Mouse (Mus musculus) limb, embryonic 13.5 days (tissue): Measurements from ENCODE around the gene Vmn1r223. TPM values are rescaled to one million over a fixed set of nuclear protein-coding genes. Genes with fewer than 3 reads are reported as not detected.
"Not testable (repeated sequence)": the region's sequence is repeated elsewhere in the genome, so short reads cannot be mapped to it uniquely, and the experiment has no call there.

ENCODE experiments used
- ATAC-seq: fragments of 200-750 bp; cut with Nextera tagmentation; 2 replicates; pipeline ENCODE4 v1.8.0; 2017; ENCODE audit warnings: low read depth, moderate number of reproducible peaks, moderate TSS enrichment; ENCODE audit not compliant: low FRiP score
- H3K27ac ChIP-seq: fragments of 300-500 bp; sonication (generic); 2 replicates; pipeline ENCODE4 v1.5.1; 2015; ENCODE audit warnings: inconsistent platforms, mild to moderate bottlenecking, moderate library complexity
- H3K27me3 ChIP-seq: fragments of 300-500 bp; sonication (generic); 2 replicates; pipeline ENCODE4 v1.6.1; 2015; ENCODE audit warnings: mild to moderate bottlenecking, inconsistent platforms
- H3K36me3 ChIP-seq: fragments of 300-500 bp; sonication (generic); 2 replicates; pipeline ENCODE4 v1.6.1; 2015; ENCODE audit warnings: inconsistent platforms, mild to moderate bottlenecking, moderate library complexity
- H3K4me1 ChIP-seq: fragments of 300-500 bp; sonication (generic); 2 replicates; pipeline ENCODE4 v1.6.1; 2015; ENCODE audit warnings: inconsistent platforms
- H3K4me2 ChIP-seq: fragments of 300-500 bp; sonication (generic); replicated peaks from 2 replicates; pipeline ENCODE4 v1.6.1; 2015; ENCODE audit warnings: inconsistent platforms, mild to moderate bottlenecking, moderate library complexity
- H3K4me3 ChIP-seq: fragments of 300-500 bp; sonication (generic); 2 replicates; pipeline ENCODE4 v1.5.1; 2015; ENCODE audit warnings: moderate library complexity, mild to moderate bottlenecking, inconsistent platforms
- H3K9ac ChIP-seq: fragments of 300-500 bp; sonication (generic); 2 replicates; pipeline ENCODE4 v1.6.1; 2015; ENCODE audit warnings: mild to moderate bottlenecking, inconsistent platforms
- H3K9me3 ChIP-seq: fragments of 300-500 bp; sonication (generic); 2 replicates; pipeline ENCODE4 v1.6.1; 2016; ENCODE audit warnings: inconsistent platforms
- WGBS: fragments of 180-500 bp; shearing (Covaris S2); methylation state at CpG from one replicate; pipeline ENCODE4 v1.1.7; 2015; 5-methylcytosine and 5-hydroxymethylcytosine counted together
- polyA plus RNA-seq: library from polyadenylated mRNA; unstranded; fragments of >200 nt; fragmentation: Nextera tagmentation; extraction: Ambion mirVana; gene quantifications from 2 replicates; pipeline ENCODE4 v1.2.1, GENCODE M21; 2015

Gene Vmn1r223
- not detected in 2 replicates for polyA plus RNA-seq

DNA sequence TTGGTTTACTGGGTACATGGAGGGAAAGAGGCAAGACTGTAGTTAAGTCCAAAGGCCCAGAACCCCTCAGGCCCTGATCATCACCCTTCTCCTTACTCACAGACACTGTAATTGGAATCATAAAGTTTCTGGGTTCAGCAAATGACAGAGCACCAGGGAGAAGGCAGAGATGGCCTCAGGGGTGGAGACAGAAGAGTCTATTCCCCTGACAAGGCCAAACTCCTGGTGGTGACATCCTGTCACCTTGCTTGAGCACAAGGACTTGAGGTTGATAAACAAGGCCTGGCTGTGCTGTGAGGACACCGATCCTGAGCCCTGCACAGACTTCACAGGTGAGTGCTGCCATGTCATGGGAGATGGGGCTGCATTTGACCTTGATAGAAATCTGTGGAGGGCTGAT is at the start of gene Vmn1r223:
TSS of gene Vmn1r223 (plus strand) at position 301 of the 400 bp plus-strand sequence.
- not testable (repeated sequence) for H3K9me3 ChIP-seq, H3K27ac ChIP-seq, H3K36me3 ChIP-seq, ATAC-seq, H3K27me3 ChIP-seq, H3K4me2 ChIP-seq, H3K4me1 ChIP-seq, H3K4me3 ChIP-seq, H3K9ac ChIP-seq
- 79% methylated on average over 1 of the region's 1 CpGs for WGBS

GRCm38 (mm10) chr13:23203885-23204284 is 43.0 kb upstream of the Vmn1r223 start:
- H3K4me2 ChIP-seq, H3K27me3 ChIP-seq, H3K36me3 ChIP-seq, H3K4me3 ChIP-seq, ATAC-seq, H3K9me3 ChIP-seq, H3K27ac ChIP-seq, H3K9ac ChIP-seq, H3K4me1 ChIP-seq: not testable (repeated sequence)
- WGBS: 81% methylated on average over 1 of the region's 1 CpGs

DNA sequence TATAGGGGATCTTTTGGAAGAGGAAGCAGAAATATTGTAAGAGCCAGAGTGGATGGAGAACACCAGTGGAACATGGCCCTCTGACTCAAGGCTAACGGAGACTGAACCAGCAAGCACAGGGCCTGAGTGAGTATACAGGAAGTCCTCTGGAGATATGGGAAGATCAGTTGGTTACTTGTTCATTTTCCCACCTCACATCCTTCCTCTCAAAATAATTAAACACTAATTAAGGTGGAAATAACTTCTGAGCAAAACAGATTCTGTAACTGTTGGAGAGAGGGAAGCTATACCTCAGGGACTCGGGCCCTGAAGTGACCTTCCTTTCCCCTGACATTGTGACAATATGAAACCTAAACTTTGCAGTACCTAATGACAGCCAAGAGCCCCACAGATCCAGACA is 33.1 kb upstream of the Vmn1r223 start, which contains the start of gene Vmn1r221:
TSS of gene Vmn1r221 (plus strand) at position 301 of the 400 bp plus-strand sequence.
- H3K27me3 ChIP-seq, H3K9ac ChIP-seq, H3K27ac ChIP-seq, ATAC-seq, H3K9me3 ChIP-seq, H3K4me2 ChIP-seq, H3K4me3 ChIP-seq, H3K36me3 ChIP-seq, H3K4me1 ChIP-seq: not testable (repeated sequence)
- WGBS: 84% methylated on average over 2 of the region's 2 CpGs

GRCm38 (mm10) chr13:23235847-23236246 is 11.1 kb upstream of the Vmn1r223 start, which contains the start of gene Vmn1r222:
Gene Vmn1r222 (minus strand): TSS chr13:23235947.
- not testable (repeated sequence) for H3K27me3 ChIP-seq, ATAC-seq, H3K9ac ChIP-seq, H3K9me3 ChIP-seq, H3K36me3 ChIP-seq, H3K27ac ChIP-seq, H3K4me3 ChIP-seq, H3K4me1 ChIP-seq, H3K4me2 ChIP-seq

- Histone ChIP-seq H3K4me3 (no peak overlapping the region), H3K36me3 (no peaks in the 10 kb centered on the region), H3K9me3 (no peaks in the 10 kb centered on the region), H3K27me3 (no peaks in the 10 kb centered on the region), H3K9ac (no peak overlapping the region), H3K27ac (no peak overlapping the region), H3K4me1 (no peaks in the 10 kb centered on the region), H3K4me2 (no peak overlapping the region)
- no peak for ATAC-seq
- 80% methylated on average over 2 of the region's 2 CpGs for WGBS
Observed at GRCm38 (mm10) chr13:23258546-23259048, 11.7 kb downstream of the Vmn1r223 start.

GRCm38 (mm10) chr13:23268606-23269005 is 21.7 kb downstream of the Vmn1r223 start:
- not testable (repeated sequence) for H3K36me3 ChIP-seq, H3K4me2 ChIP-seq, H3K4me3 ChIP-seq, H3K9me3 ChIP-seq, H3K27me3 ChIP-seq, H3K9ac ChIP-seq, ATAC-seq, H3K27ac ChIP-seq, H3K4me1 ChIP-seq
- WGBS: 83% methylated on average over 3 of the region's 3 CpGs

DNA sequence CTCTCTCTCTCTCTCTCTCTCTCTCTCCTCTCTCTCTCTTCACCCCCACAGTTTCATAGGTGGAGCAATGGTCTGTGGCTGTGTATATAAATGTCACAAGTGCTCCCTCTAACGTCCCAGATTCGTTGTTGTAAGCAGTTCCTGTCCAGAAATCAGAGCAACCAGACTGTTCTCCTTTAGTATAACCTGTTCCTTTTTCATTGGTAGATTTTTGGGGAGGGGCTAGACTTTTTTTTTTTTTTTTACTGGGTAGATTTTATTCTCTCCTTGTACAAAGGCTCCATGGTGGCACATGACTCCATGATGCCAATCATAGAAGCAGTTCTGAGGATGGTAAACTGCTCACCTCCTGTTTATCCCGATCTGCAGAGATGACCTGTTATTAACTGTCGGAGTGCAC is 22.2 kb downstream of the Vmn1r223 start:
- H3K27me3 ChIP-seq, H3K9me3 ChIP-seq, H3K4me2 ChIP-seq, H3K4me1 ChIP-seq, H3K9ac ChIP-seq, H3K4me3 ChIP-seq, ATAC-seq, H3K36me3 ChIP-seq, H3K27ac ChIP-seq: not testable (repeated sequence)
- WGBS: 44% methylated on average over 4 of the region's 4 CpGs

- Histone ChIP-seq H3K27ac (no peak overlapping the region), H3K4me1 (0 out of 2 replicates have a peak, but pooled peaks cover 5% of the 10 kb centered on the region), H3K9ac (no peak overlapping the region), H3K27me3 (peaks cover 8% of the 10 kb centered on the region), H3K4me2 (peak overlapping the region; percentile 57), H3K36me3 (no peaks in the 10 kb centered on the region), H3K4me3 (peak overlapping the region; percentile 31), H3K9me3 (no peaks in the 10 kb centered on the region)
- 29% methylated on average over 11 of the region's 11 CpGs for WGBS
- no peak for ATAC-seq
Observed at GRCm38 (mm10) chr13:23269681-23270080, 22.7 kb downstream of the Vmn1r223 start.

DNA sequence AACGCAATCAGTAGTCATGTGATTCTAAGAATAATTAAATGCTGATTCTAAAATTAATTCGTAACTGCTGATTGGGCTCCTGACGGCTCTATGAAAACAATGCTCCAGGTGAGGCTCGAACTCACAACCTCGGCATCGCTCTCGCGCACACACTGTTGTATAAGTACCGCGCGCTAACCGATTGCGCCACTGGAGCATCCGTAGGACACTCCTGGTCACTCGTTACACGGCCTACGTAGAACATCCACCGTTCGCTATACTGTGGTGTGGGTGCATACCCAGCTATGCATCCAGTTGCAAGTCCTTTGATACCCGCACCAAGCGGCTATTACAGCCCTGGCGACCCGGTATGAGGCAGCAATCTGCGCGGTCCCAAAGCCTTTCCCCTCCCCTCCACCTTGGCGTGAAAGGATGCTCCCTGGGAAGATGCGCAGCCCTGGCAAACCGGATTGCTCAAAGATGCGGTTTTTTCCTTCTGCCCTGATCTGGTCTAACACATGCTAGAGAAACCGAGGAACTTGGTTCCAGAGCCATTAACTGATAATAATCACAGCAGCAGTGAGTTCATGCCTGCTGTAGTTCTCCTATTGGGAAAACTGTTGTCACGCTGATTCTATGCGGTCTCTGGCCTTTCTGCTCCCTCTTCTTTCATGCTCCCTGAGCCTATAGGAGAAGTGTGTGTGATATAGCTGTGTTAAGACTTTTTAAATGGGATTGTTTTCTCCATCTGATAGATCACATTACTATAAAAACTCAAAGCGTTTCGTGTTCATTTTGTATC is 23.6 kb downstream of the Vmn1r223 start:
- Histone ChIP-seq H3K4me3 (peak overlapping the region; percentile 31), H3K27ac (no peak overlapping the region), H3K9ac (no peak overlapping the region), H3K27me3 (peaks cover 8% of the 10 kb centered on the region), H3K36me3 (no peaks in the 10 kb centered on the region), H3K4me1 (0 out of 2 replicates have a peak, but pooled peaks cover 5% of the 10 kb centered on the region), H3K4me2 (peak overlapping the region; percentile 57), H3K9me3 (no peaks in the 10 kb centered on the region)
- ATAC-seq: peak; percentile 64; the same call in 1 of the 2 replicates
- 2% methylated on average over 34 of the region's 34 CpGs for WGBS

DNA sequence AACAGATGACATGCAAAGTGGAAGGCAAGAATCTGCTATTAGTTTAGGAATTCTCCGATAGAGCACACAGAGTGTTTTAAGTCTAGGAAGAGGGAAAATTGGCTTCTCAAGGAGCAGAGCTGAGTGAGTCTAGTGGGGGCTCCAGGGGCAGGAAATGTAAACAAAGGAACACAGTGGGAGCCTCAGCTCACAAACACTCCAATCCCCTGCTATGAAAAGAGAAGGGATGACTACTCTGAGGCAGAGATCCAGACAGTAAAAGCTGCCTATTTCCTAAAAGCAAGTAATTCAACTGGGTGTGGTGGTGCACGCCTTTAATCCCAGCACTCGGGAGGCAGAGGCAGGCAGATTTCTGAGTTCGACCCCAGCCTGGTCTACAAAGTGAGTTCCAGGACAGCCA is 32.6 kb downstream of the Vmn1r223 start:
- Histone ChIP-seq H3K4me1 (no peaks in the 10 kb centered on the region), H3K4me2 (no peak overlapping the region), H3K9ac (no peak overlapping the region), H3K27me3 (peaks cover 8% of the 10 kb centered on the region; the same call in 1 of the 2 replicates), H3K9me3 (no peaks in the 10 kb centered on the region), H3K4me3 (no peak overlapping the region), H3K27ac (no peak overlapping the region), H3K36me3 (no peaks in the 10 kb centered on the region)
- 88% methylated on average over 4 of the region's 4 CpGs for WGBS
- ATAC-seq: no peak

DNA sequence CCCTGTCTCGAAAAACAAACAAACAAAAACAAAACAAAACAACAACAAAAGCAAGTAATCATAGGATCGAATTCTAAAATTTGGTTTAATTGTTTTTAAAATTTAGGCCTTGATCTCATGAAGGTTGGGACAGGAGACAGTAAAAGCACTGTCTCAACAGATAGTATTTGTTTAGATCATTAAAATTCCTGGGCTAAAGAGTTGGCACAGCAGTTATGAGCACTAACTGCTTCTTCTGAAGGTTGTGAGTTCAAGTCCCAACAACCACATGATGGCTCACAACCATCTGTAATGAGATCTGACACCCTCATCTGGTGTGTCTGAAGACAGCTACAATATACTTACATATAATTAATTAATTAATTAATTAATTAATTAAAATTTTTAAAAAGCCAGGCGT is 33.1 kb downstream of the Vmn1r223 start:
- Histone ChIP-seq H3K9ac (no peak overlapping the region), H3K27me3 (peaks cover 12% of the 10 kb centered on the region; the same call in 1 of the 2 replicates), H3K4me1 (0 out of 2 replicates have a peak, but pooled peaks cover under 1% of the 10 kb centered on the region), H3K36me3 (no peaks in the 10 kb centered on the region), H3K4me2 (no peak overlapping the region), H3K27ac (no peak overlapping the region), H3K4me3 (no peak overlapping the region), H3K9me3 (no peaks in the 10 kb centered on the region)
- 87% methylated on average over 3 of the region's 3 CpGs for WGBS
- no peak for ATAC-seq

- H3K4me2 ChIP-seq: peak overlapping the region; percentile 72
- no peaks in the 10 kb centered on the region for H3K36me3 ChIP-seq
- H3K9me3 ChIP-seq: no peaks in the 10 kb centered on the region
- H3K4me3 ChIP-seq: peak overlapping the region; percentile 46
- peaks cover 43% of the 10 kb centered on the region for H3K27me3 ChIP-seq
- WGBS: 3% methylated on average over 22 of the region's 22 CpGs
- H3K4me1 ChIP-seq: peaks cover 16% of the 10 kb centered on the region
- H3K27ac ChIP-seq: no peak overlapping the region
- ATAC-seq: peak; percentile 76
- no peak overlapping the region; the same call in 1 of the 2 replicates for H3K9ac ChIP-seq
Observed at GRCm38 (mm10) chr13:23285191-23285920, 38.4 kb downstream of the Vmn1r223 start.
